Mouse (Mus musculus) adrenal gland, adult (tissue): ENCODE data around the gene Cox7c.
"Not testable (repeated sequence)": the region's sequence is repeated elsewhere in the genome, so short reads cannot be mapped to it uniquely, and the experiment has no call there.

Experiments used
- DNase-seq, 2 experiments: peaks; one replicate each; pipeline ENCODE4 v3.0.0; 2022 to 2023; ENCODE audit warnings: low spot score in 1 of 2; ENCODE audit not compliant: inconsistent age in 2 of 2

Gene Cox7c

DNA sequence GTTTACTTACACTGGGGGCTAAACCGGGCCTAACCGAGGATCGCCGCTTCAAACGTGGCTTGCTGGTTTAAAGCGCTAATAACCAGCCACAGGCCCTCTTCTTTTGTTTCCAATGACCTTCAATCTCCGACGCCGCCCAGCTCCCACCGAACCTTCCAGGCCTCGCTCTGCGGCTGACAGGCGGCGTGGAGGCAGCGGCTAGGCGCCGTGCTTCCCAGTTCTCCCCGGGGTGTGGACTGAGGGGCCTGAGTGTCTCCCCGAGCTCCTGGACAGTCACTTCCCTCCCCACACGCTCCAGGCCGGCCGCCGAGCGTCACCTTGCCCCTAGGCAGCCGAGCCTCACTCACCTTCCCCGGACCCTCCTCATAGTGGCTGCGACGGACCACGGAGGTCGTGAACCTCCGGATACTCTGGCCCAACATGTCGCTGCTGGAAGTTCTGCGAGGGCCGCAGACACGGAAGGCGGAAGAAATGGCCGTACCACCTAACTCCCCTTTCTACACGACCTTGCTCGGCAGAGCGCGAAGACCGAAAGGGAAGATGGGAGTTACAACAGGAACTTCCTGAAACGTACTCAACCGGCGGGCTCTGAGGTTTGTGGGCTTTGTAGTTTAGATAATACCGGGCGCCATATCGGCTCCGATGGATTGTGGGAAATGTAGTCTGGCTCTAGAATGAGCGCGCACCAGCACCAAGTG, at the start of gene Cox7c:
Gene Cox7c (minus strand): TSS at position 651 of the 698 bp plus-strand sequence.
- DNase-seq: peak; percentile 90 to 96

GRCm38 (mm10) chr13:86068011-86068724, 21.5 kb upstream of the Cox7c start:
- no peak for DNase-seq

- no peak for DNase-seq
These were observed 20.8 kb upstream of the Cox7c start for GRCm38 (mm10) chr13:86067508-86067907.

GRCm38 (mm10) chr13:86054091-86054490, 7.4 kb upstream of the Cox7c start:
- not testable (repeated sequence) for DNase-seq

GRCm38 (mm10) chr13:86004907-86005675, 41.6 kb downstream of the Cox7c start:
- DNase-seq: no peak
